ENCODE assay signal across 8 mouse cellular contexts in genomic region chr7:34313443-34313875, GRCm38 (mm10). TPM values are rescaled to one million over a fixed set of nuclear protein-coding genes. Genes with fewer than 3 reads are reported as not detected.
DNase-seq lines count a peak whose midpoint lies in the region; ATAC-seq and TF ChIP-seq lines count a peak whose summit lies in the region.

4931406P16Rik (minus strand) TSS chr7:34313551.

- peak; percentile 92 for DNase-seq in A20 (ENCODE audit: low read depth, low spot score)
- DNase-seq in liver, adult 2 months (ENCODE audit: extremely low read depth, low read depth, low spot score) = peak; percentile 54
- peak; percentile 88 for DNase-seq in splenic B cell, adult 2 months (ENCODE audit: low read depth, low spot score)

- peak within 1 kb of the TSS; percentile 6; the same call in 1 of the 2 replicates for H3K27ac ChIP-seq in bone marrow macrophage, adult 2 months (ENCODE audit: insufficient read depth, low read depth, low read length)
- H3K27ac ChIP-seq in embryonic fibroblast, embryonic 13.5 days (ENCODE audit: insufficient read depth, low read length) = peak within 1 kb of the TSS; percentile 48
- peak within 1 kb of the TSS; percentile 99 for H3K27ac ChIP-seq in heart, embryonic 11.5 days (ENCODE audit: low read depth, low read length)
- peak within 1 kb of the TSS; percentile 94 for H3K27ac ChIP-seq in kidney, embryonic 16.5 days (ENCODE audit: low read length)
- H3K27ac ChIP-seq in liver, adult 2 months (replicated peaks; ENCODE audit: insufficient read depth, low read depth, low read length) = peak within 1 kb of the TSS; percentile 84

- H3K79me2 ChIP-seq in liver, adult 2 months (ENCODE audit: control insufficient read depth, insufficient read depth, low read length) = peaks cover 15% of the 10 kb centered on the region; the same call in 1 of the 2 replicates
- peaks cover 44% of the 10 kb centered on the region for H3K79me2 ChIP-seq in myocyte (ENCODE audit: control insufficient read depth, insufficient read depth)

- no peak for TF ChIP-seq POLR2A in bone marrow macrophage, adult 2 months (IDR thresholded peaks at IDR 0.05; ENCODE audit: borderline replicate concordance, low read depth, low read length)
- peak; percentile 72 for TF ChIP-seq POLR2A in embryonic fibroblast, embryonic 13.5 days (IDR thresholded peaks at IDR 0.05; ENCODE audit: low read depth, low read length)
- TF ChIP-seq POLR2A in liver, adult 2 months (IDR thresholded peaks at IDR 0.05; ENCODE audit: extremely low read depth, insufficient read depth, low read length) = peak; percentile 71; the same call in 1 of the 2 replicates
- TF ChIP-seq POLR2A in myocyte (IDR thresholded peaks at IDR 0.05; ENCODE audit: insufficient read length, low read depth) = peak; percentile 99

- TF ChIP-seq CTCF in bone marrow macrophage, adult 2 months (IDR thresholded peaks at IDR 0.05; ENCODE audit: low read depth, low read length) = no peak
- TF ChIP-seq CTCF in embryonic fibroblast, embryonic 13.5 days (IDR thresholded peaks at IDR 0.05; ENCODE audit: borderline replicate concordance, insufficient read depth, low read length) = no peak
- no peak for TF ChIP-seq CTCF in liver, adult 2 months (IDR thresholded peaks at IDR 0.05; ENCODE audit: low read depth, low read length)

- H3K4me3 ChIP-seq in bone marrow macrophage, adult 2 months (ENCODE audit: insufficient read depth, low read length) = peak within 1 kb of the TSS; percentile 83
- peak within 1 kb of the TSS; percentile 92 for H3K4me3 ChIP-seq in embryonic fibroblast, embryonic 13.5 days (ENCODE audit: insufficient read depth, low read length)
- peak within 1 kb of the TSS; percentile 99 for H3K4me3 ChIP-seq in heart, embryonic 11.5 days (ENCODE audit: low read depth, low read length)
- H3K4me3 ChIP-seq in kidney, embryonic 16.5 days (ENCODE audit: low read length) = peak within 1 kb of the TSS; percentile 90
- H3K4me3 ChIP-seq in liver, adult 2 months (ENCODE audit: insufficient read depth, low read depth, low read length) = peak within 1 kb of the TSS; percentile 91
- H3K4me3 ChIP-seq in myocyte = peak within 1 kb of the TSS; percentile 36

- H3K4me1 ChIP-seq in bone marrow macrophage, adult 2 months (ENCODE audit: control insufficient read depth, insufficient read depth, low read length) = no peaks in the 10 kb centered on the region; the same call in 1 of the 2 replicates
- H3K4me1 ChIP-seq in embryonic fibroblast, embryonic 13.5 days (ENCODE audit: control insufficient read depth, insufficient read depth, low read length) = peaks cover 13% of the 10 kb centered on the region
- peaks cover 17% of the 10 kb centered on the region for H3K4me1 ChIP-seq in heart, embryonic 11.5 days (ENCODE audit: control insufficient read depth, insufficient read depth, low read length)
- H3K4me1 ChIP-seq in kidney, embryonic 16.5 days (ENCODE audit: insufficient read depth, low read length) = peaks cover 17% of the 10 kb centered on the region
- H3K4me1 ChIP-seq in liver, adult 2 months (ENCODE audit: control insufficient read depth, insufficient read depth, low read length) = peaks cover 4% of the 10 kb centered on the region

- peak within 1 kb of the TSS; percentile 66 for H3ac ChIP-seq in myocyte (ENCODE audit: control insufficient read depth, insufficient read length)

- H3K9me3 ChIP-seq in heart, embryonic 11.5 days (replicated peaks; ENCODE audit: control insufficient read depth, low read length) = no peaks in the 10 kb centered on the region
- no peaks in the 10 kb centered on the region for H3K9me3 ChIP-seq in kidney, embryonic 16.5 days (ENCODE audit: low read length)

- no peaks in the 10 kb centered on the region for H3K27me3 ChIP-seq in heart, embryonic 11.5 days (ENCODE audit: control insufficient read depth, insufficient read depth, low read length)
- H3K27me3 ChIP-seq in kidney, embryonic 16.5 days (ENCODE audit: insufficient read depth, low read length) = no peaks in the 10 kb centered on the region
- H3K27me3 ChIP-seq in liver, adult 2 months (ENCODE audit: control insufficient read depth, insufficient read depth, low read length) = no peaks in the 10 kb centered on the region
- no peaks in the 10 kb centered on the region for H3K27me3 ChIP-seq in myocyte (ENCODE audit: control insufficient read depth, insufficient read depth, insufficient read length)
- H3K27me3 ChIP-seq in splenic B cell, adult 2 months (ENCODE audit: control insufficient read depth, insufficient read depth, low read length, poor library complexity, severe bottlenecking) = no peaks in the 10 kb centered on the region

- WGBS in heart, embryonic 11.5 days (ENCODE audit: insufficient replicate concordance) = under 1% methylated on average over 25 of the region's 41 CpGs
- WGBS in kidney, embryonic 16.5 days = 0% methylated on average over 41 of the region's 41 CpGs
- WGBS in liver, adult 2 months = under 1% methylated on average over 41 of the region's 41 CpGs

- H3K4me2 ChIP-seq in heart, embryonic 11.5 days = peak within 1 kb of the TSS; percentile 66
- H3K4me2 ChIP-seq in kidney, embryonic 16.5 days (replicated peaks; ENCODE audit: low read depth, low read length) = peak within 1 kb of the TSS; percentile 89
- H3K4me2 ChIP-seq in myocyte (ENCODE audit: low read depth) = peak within 1 kb of the TSS; percentile 87

- H3K9ac ChIP-seq in heart, embryonic 11.5 days (ENCODE audit: low read depth, low read length) = peak within 1 kb of the TSS; percentile 94
- H3K9ac ChIP-seq in kidney, embryonic 16.5 days (replicated peaks; ENCODE audit: low read length) = peak within 1 kb of the TSS; percentile 93
- H3K9ac ChIP-seq in liver, adult 2 months (ENCODE audit: low read depth, low read length) = peak within 1 kb of the TSS; percentile 99

- peak; percentile 91 for ATAC-seq in heart, embryonic 11.5 days (replicated peaks; ENCODE audit: insufficient number of reproducible peaks, low FRiP score, low TSS enrichment)
- peak; percentile 93 for ATAC-seq in kidney, embryonic 16.5 days (ENCODE audit: low FRiP score, low TSS enrichment)

- no peaks in the 10 kb centered on the region for H3K36me3 ChIP-seq in heart, embryonic 11.5 days (ENCODE audit: control insufficient read depth, insufficient read depth, low read length)
- no peaks in the 10 kb centered on the region for H3K36me3 ChIP-seq in kidney, embryonic 16.5 days (ENCODE audit: insufficient read depth, low read length)
- peaks cover 4% of the 10 kb centered on the region; the same call in 1 of the 2 replicates for H3K36me3 ChIP-seq in liver, adult 2 months (ENCODE audit: control insufficient read depth, insufficient read depth, low read length)
- H3K36me3 ChIP-seq in myocyte (ENCODE audit: control insufficient read depth, insufficient read depth) = no peaks in the 10 kb centered on the region
- no peaks in the 10 kb centered on the region for H3K36me3 ChIP-seq in splenic B cell, adult 2 months (ENCODE audit: control insufficient read depth, insufficient read depth, low read length, poor library complexity, severe bottlenecking)

TF ChIP-seq in myocyte, 11 proteins besides CTCF, POLR2A, EP300 and RAD21:
- TF ChIP-seq E2F4 (IDR thresholded peaks at IDR 0.05; ENCODE audit: insufficient read depth) = no peak
- TF ChIP-seq REST (IDR thresholded peaks at IDR 0.05; ENCODE audit: insufficient read depth, insufficient read length) = no peak
- peak in 2 of 3 experiments; percentile 41 to 43 for TF ChIP-seq MYOG (IDR thresholded peaks at IDR 0.05; ENCODE audit: control insufficient read depth in 1 of 3, insufficient read depth in 1 of 3, insufficient read length in 2 of 3, low read depth in 2 of 3)
- no peak for TF ChIP-seq SRF (IDR thresholded peaks at IDR 0.05; ENCODE audit: control insufficient read depth, insufficient read length, low read depth)
- TF ChIP-seq MAX (IDR thresholded peaks at IDR 0.05; ENCODE audit: low read depth) = no peak
- TF ChIP-seq CEBPB (IDR thresholded peaks at IDR 0.05; ENCODE audit: insufficient read depth, poor library complexity, severe bottlenecking) = no peak
- TF ChIP-seq TCF12 (IDR thresholded peaks at IDR 0.05; ENCODE audit: insufficient read depth, poor library complexity, severe bottlenecking) = no peak
- TF ChIP-seq USF1 (IDR thresholded peaks at IDR 0.05; ENCODE audit: low read depth) = no peak
- no peak for TF ChIP-seq TCF3 (IDR thresholded peaks at IDR 0.05; ENCODE audit: insufficient read length, low read depth)
- TF ChIP-seq MYOD1 (IDR thresholded peaks at IDR 0.05; ENCODE audit: control insufficient read depth in 1 of 3, insufficient read length in 2 of 3, low read depth in 2 of 3) = peak in 1 of 3 experiments; percentile 57
- peak; percentile 91 for TF ChIP-seq POLR2AphosphoS2 (IDR thresholded peaks at IDR 0.05; ENCODE audit: insufficient read length, low read depth)

RNA-seq across cellular contexts. Expression of gene 4931406P16Rik, which starts in this region (rescaled TPM):
- 16.7 and 18.4 TPM in 2 replicates for polyA plus RNA-seq in bone marrow macrophage, adult 2 months (2012; ENCODE audit: insufficient read depth, insufficient read length, missing spikeins)
- polyA plus RNA-seq in embryonic fibroblast, embryonic 13.5 days (2011; ENCODE audit: insufficient read length, low read depth, missing spikeins) = 49.8 and 62.1 TPM in 2 replicates
- polyA plus RNA-seq in heart, embryonic 11.5 days (2014; fragmentation: Nextera tagmentation; extraction: Ambion mirVana) = 46.2 and 56.2 TPM in 2 replicates
- polyA plus RNA-seq in kidney, embryonic 16.5 days (2015; fragmentation: Nextera tagmentation; extraction: Ambion mirVana) = 32.3 and 44.1 TPM in 2 replicates
- total RNA-seq in liver, adult 2 months (2014; rRNA removed) = 11.7 and 12.6 TPM in 2 replicates
- 6.9 and 10.1 TPM in 2 replicates for polyA plus RNA-seq in liver, adult 2 months (2012; rRNA removed)
- polyA plus RNA-seq in myocyte (2012; fragmentation: generic; extraction: Trizol) = 14.5 TPM

Comparison
In these comparisons a context has a peak if more than half of its experiments do, and no peak if none do; other contexts are left out.
1. Peak in every context shown above with its lines: DNase-seq, ATAC-seq, H3K4me3 ChIP-seq and H3K27ac ChIP-seq.
2. H3K27ac ChIP-seq: peak in every context shown above with its lines; median percentile 99 in heart, embryonic 11.5 days; 94 in kidney, embryonic 16.5 days; 84 in liver, adult 2 months; 48 in embryonic fibroblast, embryonic 13.5 days; 6 in bone marrow macrophage, adult 2 months.
3. H3K4me3 ChIP-seq: peak in every context shown above with its lines; median percentile 99 in heart, embryonic 11.5 days; 92 in embryonic fibroblast, embryonic 13.5 days; 91 in liver, adult 2 months; 90 in kidney, embryonic 16.5 days; 83 in bone marrow macrophage, adult 2 months; 36 in myocyte.